Mouse (Mus musculus) cerebellum, adult 2 months (tissue): Measurements from ENCODE around the gene Krtdap. TPM values are rescaled to one million over a fixed set of nuclear protein-coding genes. Genes with fewer than 3 reads are reported as not detected.
"Not testable (repeated sequence)": the region's sequence is repeated elsewhere in the genome, so short reads cannot be mapped to it uniquely, and the experiment has no call there.

ENCODE experiments used
- DNase-seq, 2 experiments: peaks; one replicate each; pipeline ENCODE4 v3.0.0; 2021
- H3K27ac ChIP-seq: fragments of 200-500 bp; 2 replicates; pipeline ENCODE4 v1.5.1; 2012; ENCODE audit warnings: low read length, control low read depth, inconsistent platforms; ENCODE audit not compliant: insufficient read depth
- H3K27me3 ChIP-seq: fragments of 200-500 bp; 2 replicates; pipeline ENCODE4 v1.6.1; 2012; ENCODE audit warnings: inconsistent platforms, mild to moderate bottlenecking, low read length, moderate library complexity; ENCODE audit not compliant: control insufficient read depth, insufficient read depth
- H3K4me1 ChIP-seq: fragments of 200-500 bp; 2 replicates; pipeline ENCODE4 v1.6.1; 2011; ENCODE audit warnings: low read length; ENCODE audit not compliant: control insufficient read depth, insufficient read depth
- H3K4me3 ChIP-seq: fragments of 200-500 bp; replicated peaks from 2 replicates; pipeline ENCODE3; 2011; ENCODE audit warnings: mild to moderate bottlenecking, low read depth, low read length, control low read depth; ENCODE audit not compliant: insufficient read depth
- CTCF ChIP-seq: fragments of 200-500 bp; IDR thresholded peaks from 2 replicates; pipeline ENCODE4 v1.5.1; 2011; ENCODE audit warnings: low read depth, mild to moderate bottlenecking, control low read depth, low read length, moderate library complexity, borderline replicate concordance; ENCODE audit not compliant: insufficient read depth
- POLR2A ChIP-seq: fragments of 200-500 bp; IDR thresholded peaks from 2 replicates; pipeline ENCODE4 v1.6.1; 2011; ENCODE audit warnings: low read length, control low read depth, borderline replicate concordance; ENCODE audit not compliant: insufficient read depth
- WGBS: fragments of 180-500 bp; shearing (Covaris S2); methylation state at CpG from one replicate; pipeline ENCODE4 v1.1.7; 2018; 5-methylcytosine and 5-hydroxymethylcytosine counted together
- polyA plus RNA-seq: library from polyadenylated mRNA; depleted of rRNA; stranded (reverse); fragments of >200 nt; gene quantifications from 2 replicates; pipeline ENCODE4 v1.2.3, GENCODE M21; 2012; rRNA removed

The Krtdap gene
- not detected in 2 replicates for polyA plus RNA-seq

DNA sequence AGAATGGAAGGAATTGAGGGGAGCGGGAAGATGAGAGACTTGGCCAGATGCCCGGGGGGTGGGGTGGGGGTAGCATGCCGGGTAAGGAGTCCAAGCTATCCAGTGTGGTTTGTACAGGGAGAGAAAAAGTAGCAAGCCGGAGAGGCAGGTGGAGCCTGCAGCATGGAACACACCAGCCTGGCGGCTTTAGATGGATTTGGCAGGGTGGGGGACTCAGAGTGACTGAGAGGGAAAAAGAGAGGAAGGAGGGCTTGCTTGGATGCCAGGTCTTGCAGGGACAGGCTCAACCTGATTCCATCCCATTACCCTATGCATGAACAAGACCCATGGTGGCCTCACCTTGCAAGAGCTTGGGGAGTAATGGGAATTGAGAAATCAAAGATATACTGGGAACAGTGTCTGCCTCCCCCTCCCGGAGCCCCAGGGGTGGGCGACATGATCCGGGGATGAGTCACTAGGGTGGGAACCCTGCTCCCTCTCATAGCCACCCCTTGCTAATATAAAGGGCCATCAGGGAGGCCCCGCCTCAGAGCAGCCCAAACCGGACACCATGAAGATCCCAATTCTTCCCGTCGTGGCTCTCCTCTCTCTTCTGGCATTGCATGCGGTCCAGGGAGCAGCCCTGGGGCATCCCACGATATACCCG is at the start of gene Krtdap:
Gene Krtdap (plus strand): TSS at position 520 of the 646 bp plus-strand sequence.
- Histone ChIP-seq H3K4me3 (no peak within 1 kb of the TSS), H3K4me1 (no peaks in the 10 kb centered on the region), H3K27ac (no peak within 1 kb of the TSS), H3K27me3 (no peaks in the 10 kb centered on the region)
- WGBS, result 39% methylated on average over 15 of the region's 15 CpGs
- TF ChIP-seq CTCF (no peak), POLR2A (no peak)
- DNase-seq, result no peak

DNA sequence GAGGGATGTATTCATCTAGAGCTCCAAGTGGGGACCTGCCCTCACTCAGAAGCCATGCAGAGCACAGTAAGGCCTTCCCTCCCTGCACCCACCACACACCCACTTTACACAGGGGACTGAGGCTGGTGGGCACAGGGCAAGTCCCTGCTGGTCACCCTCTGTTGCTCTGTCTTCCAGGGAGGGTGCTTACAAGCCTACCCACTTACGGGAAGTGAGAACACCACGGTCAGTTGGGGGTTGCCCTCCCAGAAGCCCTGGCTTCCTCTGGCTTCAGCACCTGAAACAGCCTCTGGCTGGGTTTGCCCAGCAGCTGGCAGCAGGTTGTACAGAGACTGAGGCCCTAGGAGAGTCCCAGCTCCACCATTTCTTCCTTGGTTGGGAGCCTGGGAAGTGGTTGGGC is 45.1 kb upstream of the Krtdap start:
- WGBS, result 88% methylated on average over 2 of the region's 2 CpGs
- H3K4me3 ChIP-seq, DNase-seq, H3K27ac ChIP-seq, H3K27me3 ChIP-seq, H3K4me1 ChIP-seq: not testable (repeated sequence)

DNA sequence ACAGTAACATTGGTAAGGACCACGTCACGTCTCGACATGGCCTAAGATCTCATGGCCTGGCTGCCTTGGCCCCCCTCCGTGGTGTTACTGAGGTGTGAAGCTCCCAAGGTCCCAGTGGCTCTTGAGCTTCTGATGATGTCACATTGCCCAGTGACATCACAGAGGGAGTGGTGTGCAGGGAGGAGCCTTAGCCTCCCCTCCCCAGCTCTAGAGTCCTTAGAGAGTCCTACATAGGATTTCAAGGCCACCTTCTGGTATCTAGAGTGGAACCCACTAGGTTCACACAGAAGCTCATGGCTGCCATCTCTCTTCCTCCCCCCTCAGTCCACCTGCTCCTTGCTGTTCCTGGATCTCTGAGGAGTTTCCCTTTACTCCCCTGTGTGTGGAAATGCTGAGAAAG is 44.1 kb upstream of the Krtdap start, which contains the start of gene Gapdhs:
Gene Gapdhs (minus strand): TSS at position 65 of the 400 bp plus-strand sequence.
- not testable (repeated sequence) for H3K27ac ChIP-seq, H3K4me1 ChIP-seq, H3K4me3 ChIP-seq, H3K27me3 ChIP-seq, DNase-seq
- 73% methylated on average over 1 of the region's 4 CpGs for WGBS

DNA sequence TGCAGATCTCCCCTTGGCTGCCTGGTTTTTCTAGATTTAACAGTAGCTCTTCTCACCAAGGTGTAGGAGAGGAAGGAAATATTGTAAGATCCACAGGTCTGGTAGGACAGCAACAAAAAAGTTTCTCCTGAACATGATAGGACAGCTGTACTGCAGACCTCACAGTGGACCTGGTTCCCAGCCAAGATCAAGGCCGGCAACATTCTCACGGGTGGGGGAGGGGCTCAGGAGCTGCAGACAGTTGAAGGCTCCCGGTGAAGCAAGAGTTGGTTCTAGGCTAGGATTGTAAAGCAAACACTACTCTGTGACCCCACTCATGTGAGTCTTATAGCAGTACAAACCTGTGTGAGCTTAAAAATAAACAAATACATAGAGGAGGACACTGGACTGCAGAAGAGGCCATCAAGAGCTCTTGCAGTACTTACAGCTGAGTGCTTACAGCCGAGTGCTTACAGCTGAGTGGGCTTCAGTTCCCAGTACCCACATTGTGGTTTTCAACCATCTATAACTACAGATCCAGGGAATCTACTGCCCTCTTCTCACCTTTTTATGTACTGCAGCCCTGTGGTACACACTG is 43.6 kb upstream of the Krtdap start:
- no peaks in the 10 kb centered on the region for H3K4me1 ChIP-seq
- H3K4me3 ChIP-seq, result no peak overlapping the region
- no peaks in the 10 kb centered on the region for H3K27me3 ChIP-seq
- H3K27ac ChIP-seq, result no peak overlapping the region
- DNase-seq, result no peak
- 21% methylated on average over 4 of the region's 4 CpGs for WGBS
- no peak for TF ChIP-seq POLR2A
- TF ChIP-seq CTCF, result no peak

DNA sequence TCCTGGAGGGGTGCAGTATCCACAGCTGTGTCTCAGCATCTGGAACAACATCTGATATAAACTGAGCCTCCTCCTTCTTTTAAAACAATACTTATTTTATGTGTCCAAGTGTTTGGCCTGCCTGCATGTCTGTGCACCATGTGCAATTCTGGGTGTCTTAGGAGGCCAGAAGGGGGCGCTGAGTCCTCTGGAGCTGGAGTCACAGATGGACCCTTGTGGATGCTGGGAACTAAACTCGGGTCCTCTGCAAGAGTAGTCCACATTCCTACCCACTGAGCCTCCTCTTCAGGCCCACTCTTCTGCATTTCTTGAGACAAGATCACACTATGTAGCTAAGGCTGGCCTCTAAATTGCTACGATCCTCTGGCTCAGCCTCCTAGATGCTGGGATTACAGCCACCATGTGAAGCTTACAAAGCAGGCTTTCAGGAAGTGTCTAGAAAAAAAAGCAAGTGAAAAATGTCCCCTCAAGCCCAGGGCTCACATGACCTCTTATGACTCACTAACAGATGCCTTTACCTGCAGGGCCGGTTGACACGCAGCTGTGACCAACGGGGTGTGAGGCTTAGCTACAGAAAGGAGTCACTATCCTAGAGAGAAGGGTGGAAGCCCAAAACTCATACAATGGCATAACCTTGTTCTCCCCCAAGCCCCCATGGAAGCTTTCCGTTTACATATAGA is 40.0 kb upstream of the Krtdap start:
- H3K27ac ChIP-seq, result no peak overlapping the region
- no peak for DNase-seq
- H3K4me1 ChIP-seq, result no peaks in the 10 kb centered on the region
- H3K4me3 ChIP-seq, result no peak overlapping the region
- no peak for TF ChIP-seq POLR2A
- no peak for TF ChIP-seq CTCF
- 91% methylated on average over 7 of the region's 7 CpGs for WGBS
- H3K27me3 ChIP-seq, result no peaks in the 10 kb centered on the region

DNA sequence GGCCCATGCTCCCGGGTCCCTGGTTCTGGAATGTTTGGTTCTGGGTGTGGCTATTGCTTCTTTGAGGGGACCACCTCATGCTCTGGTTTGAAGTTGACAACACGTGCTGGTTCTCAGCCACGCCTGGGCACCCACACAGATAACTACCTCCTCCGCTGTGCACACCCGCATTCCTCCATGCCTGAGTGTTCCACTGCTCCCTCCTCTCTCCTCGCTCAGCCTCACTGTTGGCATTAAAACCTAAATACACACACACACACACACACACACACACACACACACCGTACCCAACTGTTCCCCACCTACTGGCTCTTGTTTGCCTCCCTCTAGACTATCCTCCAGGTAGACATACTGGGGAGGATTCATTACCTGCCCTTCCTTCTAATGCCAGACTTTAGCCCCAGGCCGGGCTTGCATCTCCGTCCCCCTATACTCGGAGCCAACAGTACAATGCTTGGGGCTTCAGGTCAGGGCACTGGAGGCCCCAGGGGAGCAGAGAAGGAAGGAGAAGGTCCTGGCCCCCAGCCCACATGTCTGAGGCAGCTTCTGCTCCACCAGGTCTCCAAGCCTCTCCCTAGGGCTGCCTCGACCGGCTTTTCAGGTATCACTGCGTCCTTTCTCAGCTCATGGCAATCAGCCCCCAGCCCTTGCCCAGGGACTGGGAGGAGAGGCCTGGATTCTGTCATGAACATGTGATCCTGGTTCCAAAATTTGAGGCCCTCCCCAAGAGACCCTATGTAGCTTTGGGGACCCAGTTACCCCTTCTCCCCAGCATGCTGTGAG is 37.7 kb upstream of the Krtdap start:
- H3K4me1 ChIP-seq, result no peaks in the 10 kb centered on the region
- 81% methylated on average over 13 of the region's 13 CpGs for WGBS
- no peak for TF ChIP-seq CTCF
- TF ChIP-seq POLR2A, result no peak
- no peak overlapping the region for H3K4me3 ChIP-seq
- no peak for DNase-seq
- no peaks in the 10 kb centered on the region for H3K27me3 ChIP-seq
- no peak overlapping the region for H3K27ac ChIP-seq

DNA sequence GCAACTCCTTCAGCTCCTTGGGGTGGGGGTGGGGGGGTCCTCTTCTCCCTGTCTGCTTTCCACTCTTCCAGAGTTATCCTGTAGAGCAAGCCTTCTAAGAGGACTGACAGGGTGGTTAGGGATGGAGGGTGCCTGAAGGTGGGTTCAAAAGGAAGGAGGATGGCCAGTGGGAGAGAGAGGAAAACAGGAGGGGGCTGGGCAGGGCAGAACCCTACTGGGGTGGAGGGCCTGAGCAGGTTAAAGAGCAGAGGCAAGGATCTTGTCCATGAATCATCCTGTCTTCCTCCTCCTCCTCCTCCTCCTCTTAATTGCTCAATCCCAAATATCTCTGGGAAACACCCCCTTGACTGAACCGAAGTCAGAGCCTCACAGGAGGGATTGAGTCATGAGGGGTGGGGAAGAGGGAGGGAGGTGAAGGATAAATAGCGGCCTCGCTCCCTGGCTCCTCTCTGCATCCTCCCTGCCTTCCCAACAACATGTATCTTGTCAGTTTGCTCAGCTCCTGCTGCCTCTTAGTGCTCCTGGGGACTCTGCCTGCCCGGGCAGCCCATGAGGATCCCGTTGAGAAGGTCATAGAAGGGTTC is 36.5 kb upstream of the Krtdap start, which contains the start of gene Sbsn:
Gene Sbsn (plus strand): TSS at position 386 of the 584 bp plus-strand sequence.
- no peak for TF ChIP-seq CTCF
- no peak for TF ChIP-seq POLR2A
- Histone ChIP-seq H3K4me3 (no peak within 1 kb of the TSS), H3K4me1 (no peaks in the 10 kb centered on the region), H3K27me3 (no peaks in the 10 kb centered on the region), H3K27ac (no peak within 1 kb of the TSS)
- 66% methylated on average over 5 of the region's 5 CpGs for WGBS
- no peak for DNase-seq

DNA sequence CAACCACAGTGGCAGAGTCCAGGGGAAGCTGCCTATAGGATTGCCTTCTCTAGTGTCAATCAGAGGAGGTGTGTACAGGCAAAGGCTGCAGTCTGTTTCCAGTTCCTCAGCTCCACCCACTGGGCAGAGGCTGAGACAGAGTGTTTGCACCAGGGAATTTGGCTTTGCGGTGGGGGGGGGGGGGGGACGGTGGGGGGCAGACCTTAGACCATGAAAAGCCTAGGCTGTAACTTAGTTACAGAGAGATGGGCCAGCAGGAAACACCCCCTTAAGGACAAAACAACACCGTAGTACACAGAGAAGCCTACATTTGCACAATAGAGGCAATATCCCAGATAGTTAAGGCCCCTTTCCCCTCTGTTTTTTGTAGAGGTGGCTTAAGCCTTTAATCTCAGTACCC is 30.7 kb upstream of the Krtdap start:
- no peak for DNase-seq
- TF ChIP-seq CTCF, result no peak
- no peak for TF ChIP-seq POLR2A
- H3K4me3 ChIP-seq, result no peak overlapping the region
- no peak overlapping the region for H3K27ac ChIP-seq
- H3K4me1 ChIP-seq, result no peaks in the 10 kb centered on the region
- 57% methylated on average over 3 of the region's 3 CpGs for WGBS
- no peaks in the 10 kb centered on the region for H3K27me3 ChIP-seq
